Mouse (Mus musculus): ENCODE data around the gene Anxa11. TPM values are rescaled to one million over a fixed set of nuclear protein-coding genes. Genes with fewer than 3 reads are reported as not detected.
A peak's percentile ranks its signal among the peaks of the same experiment; 100 is the strongest.
"Not testable (repeated sequence)": the region's sequence is repeated elsewhere in the genome, so short reads cannot be mapped to it uniquely, and the experiment has no call there.

The Anxa11 gene
- total RNA-seq, 1 experiment from 2014 or later: 14.7 TPM

GRCm38 (mm10) chr14:25903000-25903399 lies 61.0 kb downstream of the Anxa11 start, which contains the start of gene Plac9a:
TSS of gene Plac9a (minus strand) at chr14:25903100.
- not testable (repeated sequence) for ATAC-seq (replicated peaks in 1 of 2; ENCODE audit: insufficient read depth in 1 of 2, low FRiP score in 2 of 2, low TSS enrichment in 1 of 2, low read depth in 1 of 2, poor library complexity in 2 of 2, severe bottlenecking in 2 of 2)

GRCm38 (mm10) chr14:25905243-25905642 lies 63.3 kb downstream of the Anxa11 start:
- not testable (repeated sequence) for ATAC-seq (replicated peaks in 1 of 2; ENCODE audit: insufficient read depth in 1 of 2, low FRiP score in 2 of 2, low TSS enrichment in 1 of 2, low read depth in 1 of 2, poor library complexity in 2 of 2, severe bottlenecking in 2 of 2)

GRCm38 (mm10) chr14:25907272-25907671 lies 65.3 kb downstream of the Anxa11 start:
- ATAC-seq (replicated peaks in 1 of 2; ENCODE audit: insufficient read depth in 1 of 2, low FRiP score in 2 of 2, low TSS enrichment in 1 of 2, low read depth in 1 of 2, poor library complexity in 2 of 2, severe bottlenecking in 2 of 2): peak; percentile 71 to 75; a peak in 3 of 4 replicates

GRCm38 (mm10) chr14:25908976-25909375 lies 67.0 kb downstream of the Anxa11 start:
- ATAC-seq (replicated peaks in 1 of 2; ENCODE audit: insufficient read depth in 1 of 2, low FRiP score in 2 of 2, low TSS enrichment in 1 of 2, low read depth in 1 of 2, poor library complexity in 2 of 2, severe bottlenecking in 2 of 2): not testable (repeated sequence)

- ATAC-seq (replicated peaks in 1 of 2; ENCODE audit: insufficient read depth in 1 of 2, low FRiP score in 2 of 2, low TSS enrichment in 1 of 2, low read depth in 1 of 2, poor library complexity in 2 of 2, severe bottlenecking in 2 of 2): not testable (repeated sequence)
Measured at GRCm38 (mm10) chr14:25918427-25919170, 76.6 kb downstream of the Anxa11 start.

GRCm38 (mm10) chr14:25926814-25927561 lies 85.0 kb downstream of the Anxa11 start:
- ATAC-seq (replicated peaks in 1 of 2; ENCODE audit: insufficient read depth in 1 of 2, low FRiP score in 2 of 2, low TSS enrichment in 1 of 2, low read depth in 1 of 2, poor library complexity in 2 of 2, severe bottlenecking in 2 of 2): peak; percentile 73 to 79

GRCm38 (mm10) chr14:25927562-25927881 lies 85.6 kb downstream of the Anxa11 start, which contains the start of gene Tmem254a:
TSS of gene Tmem254a (minus strand) at chr14:25927672.
- peak; percentile 84 to 89 for ATAC-seq (replicated peaks in 1 of 2; ENCODE audit: insufficient read depth in 1 of 2, low FRiP score in 2 of 2, low TSS enrichment in 1 of 2, low read depth in 1 of 2, poor library complexity in 2 of 2, severe bottlenecking in 2 of 2)

Other genes with a start within 250 kb of the Anxa11 start
- gene Ppif, start 148.0 kb upstream of the Anxa11 start, total RNA-seq (2017): 29.5 and 40.3 TPM in 2 replicates
- 4.2 and 5.3 TPM in 2 replicates for gene Zcchc24, start 73.1 kb upstream of the Anxa11 start, total RNA-seq (2017)
- not detected in 2 replicates for gene Plac9a, start 60.9 kb downstream of the Anxa11 start, total RNA-seq (2017)
- gene Tmem254a, start 85.5 kb downstream of the Anxa11 start, total RNA-seq (2017): 6.5 and 6.6 TPM in 2 replicates
- not detected in 2 replicates for gene Cphx1, start 96.1 kb downstream of the Anxa11 start, total RNA-seq (2017)
- gene Duxbl1, start 136.4 kb downstream of the Anxa11 start, total RNA-seq (2017): not detected in 2 replicates
- not detected in 2 replicates for gene Gm9780, start 200.6 kb downstream of the Anxa11 start, total RNA-seq (2017)
- 70.7 and 77.4 TPM in 2 replicates for gene Tmem254c, start 225.2 kb downstream of the Anxa11 start, total RNA-seq (2017)
- gene Cphx2, start 239.4 kb downstream of the Anxa11 start, total RNA-seq (2017): not detected in 2 replicates
- gene Cphx3, start 240.1 kb downstream of the Anxa11 start, total RNA-seq (2017): not detected in 2 replicates

Data from hematopoietic stem cell, adult 5-6 weeks (primary cell).